ENCODE assay signal across 1 mouse cellular context in the genomic region with DNA sequence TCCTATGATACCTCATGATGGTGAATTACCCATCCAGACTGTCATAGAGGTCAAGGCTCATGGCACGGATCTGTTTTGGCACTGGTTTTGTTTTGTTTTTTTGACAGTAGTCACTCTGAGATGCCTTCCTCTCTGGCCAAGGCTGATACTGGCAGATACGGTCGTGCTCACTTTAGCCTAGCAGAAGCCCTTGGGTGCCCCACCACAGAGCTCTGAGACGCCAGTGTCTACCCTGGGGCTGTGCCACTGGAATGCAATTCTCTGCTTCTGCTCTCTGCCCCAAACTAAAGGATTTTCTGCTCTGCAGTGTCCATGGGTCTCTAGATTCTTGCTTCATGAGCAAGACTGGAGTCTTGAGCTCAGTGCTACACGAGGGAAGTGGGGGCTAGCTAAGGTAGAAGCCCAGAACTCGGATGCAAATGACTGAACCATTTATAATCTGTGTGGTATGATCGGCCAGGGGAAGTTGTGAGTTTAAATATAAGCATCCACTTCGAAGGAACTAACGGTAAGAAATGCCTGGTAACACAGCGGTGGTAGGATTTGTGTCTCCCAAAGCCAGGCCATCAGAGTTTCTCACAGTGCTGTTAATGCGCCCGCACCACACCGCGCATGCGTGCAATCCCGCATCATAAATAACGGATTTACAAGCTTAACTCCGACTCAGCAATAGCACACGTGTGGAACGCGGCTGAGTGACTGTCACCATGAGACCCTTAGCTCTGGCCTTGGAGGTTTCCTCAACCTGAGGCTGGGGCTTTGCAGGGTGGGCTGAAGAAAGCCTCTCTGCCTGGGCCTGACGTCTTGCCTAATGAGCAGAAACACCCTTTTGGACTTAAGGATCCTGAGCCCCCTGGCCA.
TF ChIP-seq lines count a peak whose summit lies in the region.

No protein-coding gene starts in this region.

TF ChIP-seq in CH12.LX, 34 proteins besides CTCF, POLR2A, EP300 and RAD21:
- TF ChIP-seq CHD1 (IDR thresholded peaks at IDR 0.05; ENCODE audit: low read depth, low read length) (no peak), TBP (conservative IDR thresholded peaks at IDR 0.05; ENCODE audit: low read depth, low read length) (peak; percentile 52; the same call in 1 of the 2 replicates), SIN3A (IDR thresholded peaks at IDR 0.05; ENCODE audit: low read length) (no peak), NRF1 (IDR thresholded peaks at IDR 0.05; ENCODE audit: low read depth, low read length) (peak; percentile 64; the same call in 1 of the 2 replicates)
TF ChIP-seq in CH12.LX: peak in this region for 2.
